Mouse (Mus musculus): ENCODE data around the gene Retreg2. TPM values are rescaled to one million over a fixed set of nuclear protein-coding genes. Genes with fewer than 3 reads are reported as not detected.

Gene Retreg2
- 33.9 TPM for polyA plus RNA-seq (2012; fragmentation: generic; extraction: Trizol)

DNA sequence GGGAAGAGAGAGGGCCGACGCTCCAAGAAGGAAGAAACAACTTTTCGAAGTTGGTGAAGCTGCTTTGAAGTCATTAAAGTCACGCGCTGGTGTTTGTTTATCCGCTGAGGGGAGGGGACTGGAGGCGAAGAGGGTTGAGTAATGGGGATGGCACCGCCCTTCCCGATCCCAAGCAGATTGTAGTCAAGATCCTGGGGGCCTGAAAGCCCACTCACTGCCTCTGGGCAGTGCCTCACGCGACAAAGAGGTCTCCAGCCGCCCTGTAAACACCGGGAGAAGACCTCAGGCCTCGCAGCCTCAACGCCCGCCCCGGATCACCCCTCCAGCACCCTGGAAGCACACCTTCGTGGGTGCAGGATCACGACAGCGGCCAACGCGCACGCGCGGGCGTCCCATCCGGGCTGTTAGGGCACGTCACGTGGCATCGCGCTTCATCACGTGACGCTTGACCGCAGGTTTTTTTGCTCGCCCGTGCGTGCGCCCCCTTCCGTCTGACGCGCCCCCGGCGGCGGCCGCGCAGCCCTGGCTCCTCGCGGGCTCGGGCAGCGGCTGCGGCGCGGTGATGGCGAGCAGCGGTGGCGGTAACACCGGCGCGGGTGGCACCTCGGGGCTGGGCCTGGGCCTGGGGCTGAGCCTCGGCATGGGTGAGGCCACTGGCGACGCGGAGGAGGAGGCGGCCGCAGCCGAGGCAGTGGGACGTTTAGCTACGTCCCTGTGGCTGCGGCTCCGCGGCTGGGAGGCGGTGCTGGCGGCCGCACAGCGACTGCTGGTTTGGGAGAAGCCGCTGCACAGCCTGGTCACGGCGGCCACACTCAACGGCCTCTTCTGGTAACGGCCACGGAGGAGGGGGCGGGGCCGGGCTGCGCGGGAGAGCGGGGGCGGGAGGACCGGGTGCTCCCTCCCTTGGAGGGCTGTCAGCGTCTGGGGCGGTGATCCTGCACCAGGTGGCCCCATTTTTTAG lies at the start of gene Retreg2, which contains the start of gene Cnppd1:
Retreg2 (plus strand) TSS at position 478 of the 961 bp plus-strand sequence.
Cnppd1 (minus strand) TSS at position 411 of the 961 bp plus-strand sequence.
- H3K79me2 ChIP-seq (ENCODE audit: control insufficient read depth, insufficient read depth) = peaks cover 5% of the 10 kb centered on the region
- peak within 1 kb of the TSS; percentile 68 for H3ac ChIP-seq (ENCODE audit: control insufficient read depth, insufficient read length)
- no peaks in the 10 kb centered on the region for H3K27me3 ChIP-seq (ENCODE audit: control insufficient read depth, insufficient read depth, insufficient read length)
- TF ChIP-seq E2F4 (IDR thresholded peaks at IDR 0.05; ENCODE audit: insufficient read depth) (no peak), USF1 (IDR thresholded peaks at IDR 0.05; ENCODE audit: low read depth) (peak; percentile 99), MAX (IDR thresholded peaks at IDR 0.05; ENCODE audit: low read depth) (peak; percentile 33), REST (IDR thresholded peaks at IDR 0.05; ENCODE audit: insufficient read depth, insufficient read length) (no peak), TCF3 (IDR thresholded peaks at IDR 0.05; ENCODE audit: insufficient read length, low read depth) (peak; percentile 12), SRF (IDR thresholded peaks at IDR 0.05; ENCODE audit: control insufficient read depth, insufficient read length, low read depth) (peak; percentile 28), POLR2AphosphoS2 (IDR thresholded peaks at IDR 0.05; ENCODE audit: insufficient read length, low read depth) (peak; percentile 96), MYOG (IDR thresholded peaks at IDR 0.05; ENCODE audit: control insufficient read depth in 1 of 3, insufficient read depth in 1 of 3, insufficient read length in 2 of 3, low read depth in 2 of 3) (peak in 2 of 3 experiments; percentile 2 to 61), MYOD1 (IDR thresholded peaks at IDR 0.05; ENCODE audit: control insufficient read depth in 1 of 3, insufficient read length in 2 of 3, low read depth in 2 of 3) (peak in 1 of 3 experiments; percentile 50), POLR2A (IDR thresholded peaks at IDR 0.05; ENCODE audit: insufficient read length, low read depth) (peak; percentile 85), CEBPB (IDR thresholded peaks at IDR 0.05; ENCODE audit: insufficient read depth, poor library complexity, severe bottlenecking) (no peak), TCF12 (IDR thresholded peaks at IDR 0.05; ENCODE audit: insufficient read depth, poor library complexity, severe bottlenecking) (no peak)
- peak within 1 kb of the TSS; percentile 97 for H3K4me2 ChIP-seq (ENCODE audit: low read depth)
- H3K4me3 ChIP-seq = peak within 1 kb of the TSS; percentile 75
- peaks cover 26% of the 10 kb centered on the region for H3K36me3 ChIP-seq (ENCODE audit: control insufficient read depth, insufficient read depth)

DNA sequence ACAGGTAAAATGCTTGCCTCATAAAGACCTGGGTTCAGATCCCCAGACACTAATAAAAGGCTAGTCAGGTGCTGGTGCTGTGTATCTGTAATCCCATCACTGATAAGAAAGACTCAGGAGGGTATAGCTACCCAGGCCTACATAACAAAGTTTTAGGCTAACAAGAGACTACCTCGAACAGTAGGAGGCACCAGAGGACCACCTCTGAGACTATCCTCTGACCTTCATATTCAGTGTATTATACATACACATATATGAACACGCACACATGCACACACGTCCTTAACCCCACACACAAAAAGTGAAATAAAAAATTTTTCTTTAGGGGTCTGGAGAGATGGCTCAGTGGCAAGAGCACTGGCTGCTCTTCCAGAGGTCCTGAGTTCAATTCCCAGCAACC lies 20.4 kb upstream of the Retreg2 start:
- Histone ChIP-seq H3ac (ENCODE audit: control insufficient read depth, insufficient read length) (no peak overlapping the region), H3K4me2 (ENCODE audit: low read depth) (no peak overlapping the region), H3K27me3 (ENCODE audit: control insufficient read depth, insufficient read depth, insufficient read length) (no peaks in the 10 kb centered on the region), H3K36me3 (ENCODE audit: control insufficient read depth, insufficient read depth) (no peaks in the 10 kb centered on the region), H3K4me3 (no peak overlapping the region), H3K79me2 (ENCODE audit: control insufficient read depth, insufficient read depth) (no peaks in the 10 kb centered on the region)
- TF ChIP-seq MYOG (IDR thresholded peaks at IDR 0.05; ENCODE audit: control insufficient read depth in 1 of 3, insufficient read depth in 1 of 3, insufficient read length in 2 of 3, low read depth in 2 of 3) (no peak), POLR2A (IDR thresholded peaks at IDR 0.05; ENCODE audit: insufficient read length, low read depth) (no peak), TCF3 (IDR thresholded peaks at IDR 0.05; ENCODE audit: insufficient read length, low read depth) (no peak), REST (IDR thresholded peaks at IDR 0.05; ENCODE audit: insufficient read depth, insufficient read length) (no peak), E2F4 (IDR thresholded peaks at IDR 0.05; ENCODE audit: insufficient read depth) (no peak), CEBPB (IDR thresholded peaks at IDR 0.05; ENCODE audit: insufficient read depth, poor library complexity, severe bottlenecking) (no peak)

DNA sequence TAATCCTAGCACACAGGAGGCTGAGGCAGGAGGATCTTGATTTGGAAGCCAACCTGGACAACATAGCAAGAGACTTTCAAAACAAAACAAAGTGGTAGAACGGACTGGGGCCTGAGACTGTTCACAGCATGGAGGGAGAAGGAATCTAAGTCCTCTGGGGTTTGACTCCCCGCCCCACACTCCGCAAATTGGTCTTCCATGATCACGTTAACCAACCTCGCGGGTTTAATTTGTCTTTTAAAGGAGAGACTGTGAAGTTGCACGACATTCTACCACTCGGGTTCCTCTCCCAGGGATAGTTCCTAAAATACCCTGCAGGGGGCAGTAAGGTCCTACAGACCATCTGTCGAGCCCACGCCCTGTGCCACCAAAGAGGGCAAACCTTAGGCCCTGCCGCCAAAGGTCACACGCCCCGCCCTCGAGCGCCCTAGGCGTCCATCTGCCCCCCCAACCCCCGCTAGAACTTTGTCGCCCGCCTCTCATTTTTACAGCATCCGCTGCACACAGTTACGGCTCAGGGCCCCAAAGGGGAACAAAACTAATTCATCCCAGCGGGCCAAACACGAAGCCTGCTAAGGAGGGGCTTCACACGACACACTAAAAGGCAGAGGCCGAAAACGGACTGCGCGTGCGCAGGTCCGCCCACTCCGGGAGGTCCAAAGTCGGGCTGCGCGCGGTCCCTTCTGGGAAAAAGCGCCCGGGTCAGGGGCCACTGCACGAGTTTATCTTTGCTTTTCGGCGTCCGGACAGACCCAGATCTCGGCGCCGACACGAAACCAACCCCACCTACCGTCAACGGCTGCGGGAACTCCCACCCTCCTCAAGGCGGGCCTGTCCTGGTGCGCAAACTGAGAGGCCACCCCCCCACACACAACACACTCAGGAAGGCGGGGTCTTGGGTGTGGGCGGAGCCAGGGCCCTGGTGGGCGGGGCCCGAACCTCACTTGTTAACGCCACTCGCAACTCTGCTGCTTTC lies 17.9 kb upstream of the Retreg2 start, which contains the start of gene Nhej1:
Nhej1 (minus strand) TSS at position 855 of the 976 bp plus-strand sequence.
- Histone ChIP-seq H3ac (ENCODE audit: control insufficient read depth, insufficient read length) (peak within 1 kb of the TSS; percentile 21), H3K4me2 (ENCODE audit: low read depth) (peak within 1 kb of the TSS; percentile 84), H3K36me3 (ENCODE audit: control insufficient read depth, insufficient read depth) (no peaks in the 10 kb centered on the region), H3K4me3 (peak within 1 kb of the TSS; percentile 46), H3K79me2 (ENCODE audit: control insufficient read depth, insufficient read depth) (no peaks in the 10 kb centered on the region), H3K27me3 (ENCODE audit: control insufficient read depth, insufficient read depth, insufficient read length) (no peaks in the 10 kb centered on the region)
- TF ChIP-seq POLR2AphosphoS2 (IDR thresholded peaks at IDR 0.05; ENCODE audit: insufficient read length, low read depth) = no peak
- peak in 1 of 3 experiments; percentile 30 for TF ChIP-seq MYOD1 (IDR thresholded peaks at IDR 0.05; ENCODE audit: control insufficient read depth in 1 of 3, insufficient read length in 2 of 3, low read depth in 2 of 3)
- TF ChIP-seq MAX (IDR thresholded peaks at IDR 0.05; ENCODE audit: low read depth) = no peak
- peak; percentile 21 for TF ChIP-seq SRF (IDR thresholded peaks at IDR 0.05; ENCODE audit: control insufficient read depth, insufficient read length, low read depth)
- TF ChIP-seq TCF12 (IDR thresholded peaks at IDR 0.05; ENCODE audit: insufficient read depth, poor library complexity, severe bottlenecking) = no peak
- peak in 1 of 3 experiments; percentile 32 for TF ChIP-seq MYOG (IDR thresholded peaks at IDR 0.05; ENCODE audit: control insufficient read depth in 1 of 3, insufficient read depth in 1 of 3, insufficient read length in 2 of 3, low read depth in 2 of 3)
- TF ChIP-seq USF1 (IDR thresholded peaks at IDR 0.05; ENCODE audit: low read depth) = no peak
- peak; percentile 56 for TF ChIP-seq POLR2A (IDR thresholded peaks at IDR 0.05; ENCODE audit: insufficient read length, low read depth)
- no peak for TF ChIP-seq REST (IDR thresholded peaks at IDR 0.05; ENCODE audit: insufficient read depth, insufficient read length)
- no peak for TF ChIP-seq CEBPB (IDR thresholded peaks at IDR 0.05; ENCODE audit: insufficient read depth, poor library complexity, severe bottlenecking)

DNA sequence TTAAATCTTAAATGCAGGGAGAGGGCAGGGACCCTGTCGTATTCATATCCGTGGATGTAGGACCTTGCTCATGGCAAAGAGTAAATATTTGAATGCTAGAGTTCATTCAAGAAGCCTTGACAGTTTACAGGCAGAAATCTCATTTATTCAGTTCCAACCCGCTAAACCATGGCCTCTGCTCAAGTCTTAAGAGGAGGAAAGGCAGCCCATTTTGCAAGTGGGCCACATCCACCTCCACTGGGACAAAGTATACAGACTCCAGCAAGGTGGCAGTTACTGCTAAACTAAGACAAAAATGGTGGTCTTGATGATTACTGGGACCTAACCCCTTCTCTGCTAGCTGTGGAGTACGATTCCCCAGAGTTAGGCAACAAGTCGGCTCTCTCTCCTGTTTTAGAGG lies 17.2 kb upstream of the Retreg2 start:
- Histone ChIP-seq H3K4me3 (peak overlapping the region; percentile 46), H3ac (ENCODE audit: control insufficient read depth, insufficient read length) (peak overlapping the region; percentile 21), H3K4me2 (ENCODE audit: low read depth) (peak overlapping the region; percentile 84), H3K36me3 (ENCODE audit: control insufficient read depth, insufficient read depth) (no peaks in the 10 kb centered on the region), H3K27me3 (ENCODE audit: control insufficient read depth, insufficient read depth, insufficient read length) (no peaks in the 10 kb centered on the region), H3K79me2 (ENCODE audit: control insufficient read depth, insufficient read depth) (no peaks in the 10 kb centered on the region)
- TF ChIP-seq MYOD1 (IDR thresholded peaks at IDR 0.05; ENCODE audit: control insufficient read depth in 1 of 3, insufficient read length in 2 of 3, low read depth in 2 of 3) = no peak
- TF ChIP-seq POLR2AphosphoS2 (IDR thresholded peaks at IDR 0.05; ENCODE audit: insufficient read length, low read depth) = no peak
- no peak for TF ChIP-seq SRF (IDR thresholded peaks at IDR 0.05; ENCODE audit: control insufficient read depth, insufficient read length, low read depth)
- no peak for TF ChIP-seq REST (IDR thresholded peaks at IDR 0.05; ENCODE audit: insufficient read depth, insufficient read length)
- TF ChIP-seq USF1 (IDR thresholded peaks at IDR 0.05; ENCODE audit: low read depth) = no peak
- no peak for TF ChIP-seq TCF12 (IDR thresholded peaks at IDR 0.05; ENCODE audit: insufficient read depth, poor library complexity, severe bottlenecking)
- TF ChIP-seq MYOG (IDR thresholded peaks at IDR 0.05; ENCODE audit: control insufficient read depth in 1 of 3, insufficient read depth in 1 of 3, insufficient read length in 2 of 3, low read depth in 2 of 3) = no peak
- TF ChIP-seq E2F4 (IDR thresholded peaks at IDR 0.05; ENCODE audit: insufficient read depth) = no peak
- TF ChIP-seq MAX (IDR thresholded peaks at IDR 0.05; ENCODE audit: low read depth) = no peak
- no peak for TF ChIP-seq POLR2A (IDR thresholded peaks at IDR 0.05; ENCODE audit: insufficient read length, low read depth)
